Mouse (Mus musculus) CH12F3 (cell line): ENCODE data around the gene Stx12.

Experiments
- in situ Hi-C: fragments of 300-500 bp; cut with MboI; formaldehyde crosslinking; loops from 2 replicates; pipeline ENCODE4 v1.14.3; 2020; ENCODE audit warnings: low sequenced_read_pairs

The Stx12 gene

GRCm38 (mm10) chr4:132871116-132871515 is 13.2 kb downstream of the Stx12 start:
- in situ Hi-C loops, result no loop called here

GRCm38 (mm10) chr4:132864856-132865255 is 19.5 kb downstream of the Stx12 start:
- in situ Hi-C loops, result no loop called here

- in situ Hi-C loops, result no loop called here
Measured at GRCm38 (mm10) chr4:132863012-132863411, 21.3 kb downstream of the Stx12 start.

- in situ Hi-C loops, result no loop called here
Measured at GRCm38 (mm10) chr4:132860880-132861279, 23.4 kb downstream of the Stx12 start.

- in situ Hi-C loops, result no loop called here
Measured at GRCm38 (mm10) chr4:132843705-132844071, 40.6 kb downstream of the Stx12 start.

GRCm38 (mm10) chr4:132842970-132843704 is 41.2 kb downstream of the Stx12 start, which contains the start of gene Ppp1r8:
Gene Ppp1r8, minus strand, starts transcription at chr4:132843169.
- in situ Hi-C loops, result no loop called here

- in situ Hi-C loops, result no loop called here
Measured at GRCm38 (mm10) chr4:132842281-132842906, 41.9 kb downstream of the Stx12 start.

- in situ Hi-C loops, result no loop called here
Measured at GRCm38 (mm10) chr4:132841493-132841892, 42.8 kb downstream of the Stx12 start.

- in situ Hi-C loops, result loop anchor here (5.0 kb wide), 1 partner anchor 41 kb away; no protein-coding TSS in a partner anchor
Measured at GRCm38 (mm10) chr4:132823614-132824366, 60.5 kb downstream of the Stx12 start.

- in situ Hi-C loops, result no loop called here
Measured at GRCm38 (mm10) chr4:132818442-132818841, 65.9 kb downstream of the Stx12 start.

GRCm38 (mm10) chr4:132816855-132817254 is 67.5 kb downstream of the Stx12 start:
- in situ Hi-C loops, result no loop called here

- in situ Hi-C loops, result no loop called here
Measured at GRCm38 (mm10) chr4:132816404-132816803, 67.9 kb downstream of the Stx12 start.

GRCm38 (mm10) chr4:132809621-132810020 is 74.7 kb downstream of the Stx12 start:
- in situ Hi-C loops, result no loop called here

GRCm38 (mm10) chr4:132807771-132808641 is 76.3 kb downstream of the Stx12 start:
- in situ Hi-C loops, result no loop called here

GRCm38 (mm10) chr4:132806620-132807191 is 77.6 kb downstream of the Stx12 start:
- in situ Hi-C loops, result no loop called here

GRCm38 (mm10) chr4:132805599-132806197 is 78.6 kb downstream of the Stx12 start:
- in situ Hi-C loops, result no loop called here

- in situ Hi-C loops, result no loop called here
Measured at GRCm38 (mm10) chr4:132805146-132805545, 79.2 kb downstream of the Stx12 start.

- in situ Hi-C loops, result no loop called here
Measured at GRCm38 (mm10) chr4:132804331-132804730, 80.0 kb downstream of the Stx12 start.

- in situ Hi-C loops, result no loop called here
Measured at GRCm38 (mm10) chr4:132803876-132804275, 80.4 kb downstream of the Stx12 start.
